Mouse (Mus musculus): ENCODE data around the gene Stxbp2.
A peak's percentile ranks its signal among the peaks of the same experiment; 100 is the strongest.

Gene Stxbp2

GRCm38 (mm10) chr8:3631478-3631875 is 722 bp downstream of the Stxbp2 start:
- DNase-seq (ENCODE audit: low spot score in 2 of 2), result peak in 1 of 2 experiments; percentile 14

- DNase-seq (ENCODE audit: low spot score in 2 of 2), result peak; percentile 16 to 23
Observed at GRCm38 (mm10) chr8:3645804-3646203, 15.0 kb downstream of the Stxbp2 start.

GRCm38 (mm10) chr8:3646824-3647531 is 16.2 kb downstream of the Stxbp2 start:
- DNase-seq (ENCODE audit: low spot score in 2 of 2), result no peak

- DNase-seq (ENCODE audit: low spot score in 2 of 2), result no peak
Observed at GRCm38 (mm10) chr8:3647561-3647960, 16.8 kb downstream of the Stxbp2 start.

GRCm38 (mm10) chr8:3648268-3648667 is 17.5 kb downstream of the Stxbp2 start:
- no peak for DNase-seq (ENCODE audit: low spot score in 2 of 2)

GRCm38 (mm10) chr8:3648990-3649389 is 18.2 kb downstream of the Stxbp2 start:
- DNase-seq (ENCODE audit: low spot score in 2 of 2), result no peak

GRCm38 (mm10) chr8:3652845-3653244 is 22.1 kb downstream of the Stxbp2 start:
- DNase-seq (ENCODE audit: low spot score in 2 of 2), result no peak

GRCm38 (mm10) chr8:3654726-3655508 is 24.2 kb downstream of the Stxbp2 start:
- DNase-seq (ENCODE audit: low spot score in 2 of 2), result no peak

GRCm38 (mm10) chr8:3655526-3655925 is 24.8 kb downstream of the Stxbp2 start, which contains the start of gene Retn:
Gene Retn (plus strand): TSS chr8:3655770.
- DNase-seq (ENCODE audit: low spot score in 2 of 2), result no peak

GRCm38 (mm10) chr8:3656725-3657381 is 26.1 kb downstream of the Stxbp2 start:
- no peak for DNase-seq (ENCODE audit: low spot score in 2 of 2)

- no peak for DNase-seq (ENCODE audit: low spot score in 2 of 2)
Observed at GRCm38 (mm10) chr8:3660889-3661288, 30.1 kb downstream of the Stxbp2 start.

GRCm38 (mm10) chr8:3664405-3664804 is 33.6 kb downstream of the Stxbp2 start:
- DNase-seq (ENCODE audit: low spot score in 2 of 2), result no peak

- no peak for DNase-seq (ENCODE audit: low spot score in 2 of 2)
Observed at GRCm38 (mm10) chr8:3665507-3665906, 34.8 kb downstream of the Stxbp2 start, which contains the start of gene Mcemp1. Gene Mcemp1 (plus strand): TSS chr8:3665754.

GRCm38 (mm10) chr8:3670388-3670787 is 39.6 kb downstream of the Stxbp2 start:
- DNase-seq (ENCODE audit: low spot score in 2 of 2), result no peak

- DNase-seq (ENCODE audit: low spot score in 2 of 2), result peak; percentile 77 to 92
Observed at GRCm38 (mm10) chr8:3671980-3672491, 41.3 kb downstream of the Stxbp2 start, which contains the start of gene Fcor. Gene Fcor (minus strand): TSS chr8:3672362.

- no peak for DNase-seq (ENCODE audit: low spot score in 2 of 2)
Observed at GRCm38 (mm10) chr8:3674671-3675070, 43.9 kb downstream of the Stxbp2 start.

- DNase-seq (ENCODE audit: low spot score in 2 of 2), result peak; percentile 91 to 95
Observed at GRCm38 (mm10) chr8:3676131-3676992, 45.6 kb downstream of the Stxbp2 start, which contains the start of gene Trappc5. Gene Trappc5 (plus strand): TSS chr8:3676299.

- DNase-seq (ENCODE audit: low spot score in 2 of 2), result no peak
Observed at GRCm38 (mm10) chr8:3676993-3677579, 46.3 kb downstream of the Stxbp2 start.

GRCm38 (mm10) chr8:3678831-3679230 is 48.1 kb downstream of the Stxbp2 start:
- no peak for DNase-seq (ENCODE audit: low spot score in 2 of 2)

- no peak for DNase-seq (ENCODE audit: low spot score in 2 of 2)
Observed at GRCm38 (mm10) chr8:3679236-3679635, 48.5 kb downstream of the Stxbp2 start.

- DNase-seq (ENCODE audit: low spot score in 2 of 2), result no peak
Observed at GRCm38 (mm10) chr8:3679656-3680055, 48.9 kb downstream of the Stxbp2 start.

Measured in thymus, postnatal 10 days (tissue).